Mouse (Mus musculus) hindbrain, embryonic 11.5 days (tissue): ENCODE measurements around the gene E130311K13Rik. TPM values are rescaled to one million over a fixed set of nuclear protein-coding genes. Genes with fewer than 3 reads are reported as not detected.

ENCODE experiments used
- ATAC-seq: fragments of 200-750 bp; cut with Nextera tagmentation; 2 replicates; pipeline ENCODE4 v1.8.0; 2017; ENCODE audit warnings: mild to moderate bottlenecking, moderate TSS enrichment, moderate library complexity; ENCODE audit not compliant: low FRiP score
- DNase-seq: peaks from one replicate; pipeline ENCODE4 v3.0.0-alpha.2; 2015; ENCODE audit warnings: low spot score
- H3K27ac ChIP-seq: fragments of 300-500 bp; sonication (generic); 2 replicates; pipeline ENCODE4 v1.5.1; 2014; ENCODE audit warnings: mild to moderate bottlenecking, low read depth, low read length
- H3K27me3 ChIP-seq: fragments of 300-500 bp; sonication (generic); 2 replicates; pipeline ENCODE4 v1.6.1; 2014; ENCODE audit warnings: mild to moderate bottlenecking, low read length, moderate library complexity, mixed read lengths; ENCODE audit not compliant: control insufficient read depth, insufficient read depth
- H3K36me3 ChIP-seq: fragments of 300-500 bp; sonication (generic); 2 replicates; pipeline ENCODE4 v1.6.1; 2014; ENCODE audit warnings: mild to moderate bottlenecking, low read length, moderate library complexity, mixed read lengths; ENCODE audit not compliant: control insufficient read depth, insufficient read depth
- H3K4me1 ChIP-seq: fragments of 300-500 bp; sonication (generic); replicated peaks from 2 replicates; pipeline ENCODE4 v1.6.1; 2014; ENCODE audit warnings: low read length, mixed read lengths; ENCODE audit not compliant: control insufficient read depth, insufficient read depth
- H3K4me2 ChIP-seq: fragments of 300-500 bp; sonication (generic); replicated peaks from 2 replicates; pipeline ENCODE4 v1.6.1; 2014; ENCODE audit warnings: mild to moderate bottlenecking, low read depth, low read length
- H3K4me3 ChIP-seq: fragments of 300-500 bp; sonication (generic); 2 replicates; pipeline ENCODE4 v1.5.1; 2014; ENCODE audit warnings: low read depth, low read length
- H3K9ac ChIP-seq: fragments of 300-500 bp; sonication (generic); 2 replicates; pipeline ENCODE4 v1.6.1; 2014; ENCODE audit warnings: low read depth, low read length
- H3K9me3 ChIP-seq: fragments of 300-500 bp; sonication (generic); 2 replicates; pipeline ENCODE4 v1.6.1; 2016; ENCODE audit warnings: low read length; ENCODE audit not compliant: control insufficient read depth
- WGBS: fragments of 180-500 bp; shearing (Covaris S2); extraction: QIAGEN DNeasy Blood & Tissue Kit; methylation state at CpG from one replicate; pipeline ENCODE4 v1.1.7; 2014; 5-methylcytosine and 5-hydroxymethylcytosine counted together
- polyA plus RNA-seq: library from polyadenylated mRNA; unstranded; fragments of >200 nt; fragmentation: Nextera tagmentation; extraction: Ambion mirVana; gene quantifications from 2 replicates; pipeline ENCODE4 v1.2.1, GENCODE M21; 2014

E130311K13Rik gene
- polyA plus RNA-seq, 1 experiment from 2014 or later, result 3.7 TPM

GRCm38 (mm10) chr3:63872818-63873217, 56.5 kb downstream of the E130311K13Rik start:
- H3K4me1 ChIP-seq, result 0 out of 2 replicates have a peak, but pooled peaks cover 4% of the 10 kb centered on the region
- H3K27ac ChIP-seq, result no peak overlapping the region
- no peak overlapping the region for H3K9ac ChIP-seq
- H3K4me2 ChIP-seq, result no peak overlapping the region
- H3K4me3 ChIP-seq, result no peak overlapping the region
- no peaks in the 10 kb centered on the region for H3K27me3 ChIP-seq
- no peak for DNase-seq
- WGBS, result 22% methylated on average over 1 of the region's 1 CpGs
- H3K9me3 ChIP-seq, result no peaks in the 10 kb centered on the region
- no peaks in the 10 kb centered on the region for H3K36me3 ChIP-seq
- ATAC-seq, result peak; percentile 54; the same call in 1 of the 2 replicates

- Histone ChIP-seq H3K4me3 (no peak overlapping the region), H3K4me2 (no peak overlapping the region), H3K9ac (no peak overlapping the region), H3K27me3 (no peaks in the 10 kb centered on the region), H3K9me3 (no peaks in the 10 kb centered on the region), H3K4me1 (0 out of 2 replicates have a peak, but pooled peaks cover 4% of the 10 kb centered on the region), H3K36me3 (no peaks in the 10 kb centered on the region), H3K27ac (no peak overlapping the region)
- WGBS, result 12% methylated on average over 2 of the region's 2 CpGs
- ATAC-seq, result peak; percentile 70
- DNase-seq, result no peak
Observed at GRCm38 (mm10) chr3:63871249-63871648, 58.0 kb downstream of the E130311K13Rik start.

GRCm38 (mm10) chr3:63868285-63868684, 61.0 kb downstream of the E130311K13Rik start:
- ATAC-seq (no peak), DNase-seq (peak; percentile 61)
- Histone ChIP-seq H3K27ac (no peak overlapping the region), H3K9ac (no peak overlapping the region), H3K27me3 (no peaks in the 10 kb centered on the region), H3K36me3 (no peaks in the 10 kb centered on the region), H3K4me1 (0 out of 2 replicates have a peak, but pooled peaks cover 4% of the 10 kb centered on the region), H3K4me2 (no peak overlapping the region), H3K4me3 (no peak overlapping the region), H3K9me3 (no peaks in the 10 kb centered on the region)
- 74% methylated on average over 1 of the region's 1 CpGs for WGBS

GRCm38 (mm10) chr3:63865069-63865468, 64.2 kb downstream of the E130311K13Rik start:
- H3K4me3 ChIP-seq, result no peak overlapping the region
- no peaks in the 10 kb centered on the region for H3K27me3 ChIP-seq
- no peaks in the 10 kb centered on the region for H3K4me1 ChIP-seq
- H3K9ac ChIP-seq, result no peak overlapping the region
- WGBS, result 76% methylated on average over 2 of the region's 2 CpGs
- ATAC-seq (no peak), DNase-seq (no peak)
- no peak overlapping the region for H3K4me2 ChIP-seq
- no peaks in the 10 kb centered on the region for H3K36me3 ChIP-seq
- no peaks in the 10 kb centered on the region for H3K9me3 ChIP-seq
- H3K27ac ChIP-seq, result no peak overlapping the region

Other genes starting within 250 kb of the E130311K13Rik start
- 34.6 and 40.3 TPM in 2 replicates for gene Plch1, start 30.0 kb downstream of the E130311K13Rik start, polyA plus RNA-seq
- gene Slc33a1, start 35.3 kb upstream of the E130311K13Rik start, polyA plus RNA-seq, result 12.8 and 13.3 TPM in 2 replicates
- 70.7 and 71.9 TPM in 2 replicates for gene Gmps, start 46.6 kb upstream of the E130311K13Rik start, polyA plus RNA-seq
- gene Vmn2r1, start 152.1 kb upstream of the E130311K13Rik start, polyA plus RNA-seq, result 0.03 and 0.14 TPM in 2 replicates
- gene Vmn2r2, start 212.5 kb upstream of the E130311K13Rik start, polyA plus RNA-seq, result 0.05 TPM in 1 of 2 replicates, not detected in the other